Mouse (Mus musculus): ENCODE results near the gene Pakap. TPM values are rescaled to one million over a fixed set of nuclear protein-coding genes. Genes with fewer than 3 reads are reported as not detected.

Pakap gene
- polyA plus RNA-seq, 1 experiment from 2014 or later, result 18.7 TPM

GRCm38 (mm10) chr4:57757997-57758396 is 190.0 kb downstream of the Pakap start:
- Histone ChIP-seq H3K27me3 (ENCODE audit: control insufficient read depth, insufficient read depth, low read length) (no peaks in the 10 kb centered on the region), H3K4me2 (replicated peaks; ENCODE audit: low read depth, low read length) (no peak overlapping the region), H3K36me3 (ENCODE audit: control insufficient read depth, insufficient read depth, low read length) (no peaks in the 10 kb centered on the region), H3K9me3 (ENCODE audit: control insufficient read depth, low read length) (no peaks in the 10 kb centered on the region), H3K27ac (ENCODE audit: low read depth, low read length) (no peak overlapping the region), H3K4me3 (ENCODE audit: low read length) (no peak overlapping the region), H3K4me1 (ENCODE audit: control insufficient read depth, insufficient read depth, low read length) (peaks cover 9% of the 10 kb centered on the region), H3K9ac (ENCODE audit: low read depth, low read length) (no peak overlapping the region)
- WGBS, result 56% methylated on average over 11 of the region's 11 CpGs
- no peak for ATAC-seq (ENCODE audit: low FRiP score, low TSS enrichment)

GRCm38 (mm10) chr4:57762424-57762823 is 194.4 kb downstream of the Pakap start:
- Histone ChIP-seq H3K4me1 (ENCODE audit: control insufficient read depth, insufficient read depth, low read length) (peaks cover 18% of the 10 kb centered on the region), H3K27ac (ENCODE audit: low read depth, low read length) (no peak overlapping the region), H3K9ac (ENCODE audit: low read depth, low read length) (no peak overlapping the region), H3K27me3 (ENCODE audit: control insufficient read depth, insufficient read depth, low read length) (no peaks in the 10 kb centered on the region), H3K4me2 (replicated peaks; ENCODE audit: low read depth, low read length) (no peak overlapping the region), H3K4me3 (ENCODE audit: low read length) (no peak overlapping the region), H3K36me3 (ENCODE audit: control insufficient read depth, insufficient read depth, low read length) (no peaks in the 10 kb centered on the region), H3K9me3 (ENCODE audit: control insufficient read depth, low read length) (no peaks in the 10 kb centered on the region)
- WGBS, result 68% methylated on average over 7 of the region's 7 CpGs
- ATAC-seq (ENCODE audit: low FRiP score, low TSS enrichment), result no peak

- Histone ChIP-seq H3K27ac (ENCODE audit: low read depth, low read length) (no peak overlapping the region), H3K36me3 (ENCODE audit: control insufficient read depth, insufficient read depth, low read length) (no peaks in the 10 kb centered on the region), H3K4me2 (replicated peaks; ENCODE audit: low read depth, low read length) (no peak overlapping the region), H3K9ac (ENCODE audit: low read depth, low read length) (no peak overlapping the region), H3K9me3 (ENCODE audit: control insufficient read depth, low read length) (no peaks in the 10 kb centered on the region), H3K4me3 (ENCODE audit: low read length) (no peak overlapping the region), H3K4me1 (ENCODE audit: control insufficient read depth, insufficient read depth, low read length) (peaks cover 11% of the 10 kb centered on the region), H3K27me3 (ENCODE audit: control insufficient read depth, insufficient read depth, low read length) (no peaks in the 10 kb centered on the region)
- ATAC-seq (ENCODE audit: low FRiP score, low TSS enrichment), result no peak
- 73% methylated on average over 1 of the region's 1 CpGs for WGBS
Measured at GRCm38 (mm10) chr4:57764392-57764791, 196.4 kb downstream of the Pakap start.

- ATAC-seq (ENCODE audit: low FRiP score, low TSS enrichment), result peak; percentile 49; the same call in 1 of the 2 replicates
- WGBS, result 56% methylated on average over 1 of the region's 1 CpGs
- Histone ChIP-seq H3K27me3 (ENCODE audit: control insufficient read depth, insufficient read depth, low read length) (no peaks in the 10 kb centered on the region), H3K4me2 (replicated peaks; ENCODE audit: low read depth, low read length) (no peak overlapping the region), H3K27ac (ENCODE audit: low read depth, low read length) (peak overlapping the region; percentile 38; the same call in 1 of the 2 replicates), H3K4me3 (ENCODE audit: low read length) (no peak overlapping the region), H3K36me3 (ENCODE audit: control insufficient read depth, insufficient read depth, low read length) (no peaks in the 10 kb centered on the region), H3K4me1 (ENCODE audit: control insufficient read depth, insufficient read depth, low read length) (peaks cover 11% of the 10 kb centered on the region), H3K9ac (ENCODE audit: low read depth, low read length) (no peak overlapping the region), H3K9me3 (ENCODE audit: control insufficient read depth, low read length) (no peaks in the 10 kb centered on the region)
Measured at GRCm38 (mm10) chr4:57764926-57765325, 196.9 kb downstream of the Pakap start.

- Histone ChIP-seq H3K4me1 (ENCODE audit: control insufficient read depth, insufficient read depth, low read length) (peaks cover 11% of the 10 kb centered on the region), H3K4me3 (ENCODE audit: low read length) (no peak overlapping the region), H3K36me3 (ENCODE audit: control insufficient read depth, insufficient read depth, low read length) (no peaks in the 10 kb centered on the region), H3K9me3 (ENCODE audit: control insufficient read depth, low read length) (no peaks in the 10 kb centered on the region), H3K9ac (ENCODE audit: low read depth, low read length) (no peak overlapping the region), H3K27me3 (ENCODE audit: control insufficient read depth, insufficient read depth, low read length) (no peaks in the 10 kb centered on the region), H3K27ac (ENCODE audit: low read depth, low read length) (no peak overlapping the region), H3K4me2 (replicated peaks; ENCODE audit: low read depth, low read length) (no peak overlapping the region)
- 33% methylated on average over 4 of the region's 4 CpGs for WGBS
- no peak for ATAC-seq (ENCODE audit: low FRiP score, low TSS enrichment)
Measured at GRCm38 (mm10) chr4:57765806-57766205, 197.8 kb downstream of the Pakap start.

- Histone ChIP-seq H3K4me1 (ENCODE audit: control insufficient read depth, insufficient read depth, low read length) (peaks cover 17% of the 10 kb centered on the region), H3K4me2 (replicated peaks; ENCODE audit: low read depth, low read length) (no peak overlapping the region), H3K4me3 (ENCODE audit: low read length) (no peak overlapping the region), H3K9me3 (ENCODE audit: control insufficient read depth, low read length) (no peaks in the 10 kb centered on the region), H3K27me3 (ENCODE audit: control insufficient read depth, insufficient read depth, low read length) (no peaks in the 10 kb centered on the region), H3K36me3 (ENCODE audit: control insufficient read depth, insufficient read depth, low read length) (no peaks in the 10 kb centered on the region), H3K27ac (ENCODE audit: low read depth, low read length) (no peak overlapping the region), H3K9ac (ENCODE audit: low read depth, low read length) (no peak overlapping the region)
- ATAC-seq (ENCODE audit: low FRiP score, low TSS enrichment), result no peak
- 52% methylated on average over 3 of the region's 3 CpGs for WGBS
Measured at GRCm38 (mm10) chr4:57769007-57769406, 201.0 kb downstream of the Pakap start.

GRCm38 (mm10) chr4:57770185-57770823 is 202.3 kb downstream of the Pakap start:
- WGBS, result 82% methylated on average over 4 of the region's 4 CpGs
- Histone ChIP-seq H3K27ac (ENCODE audit: low read depth, low read length) (no peak overlapping the region), H3K4me3 (ENCODE audit: low read length) (no peak overlapping the region), H3K4me2 (replicated peaks; ENCODE audit: low read depth, low read length) (no peak overlapping the region), H3K9ac (ENCODE audit: low read depth, low read length) (no peak overlapping the region), H3K27me3 (ENCODE audit: control insufficient read depth, insufficient read depth, low read length) (no peaks in the 10 kb centered on the region), H3K36me3 (ENCODE audit: control insufficient read depth, insufficient read depth, low read length) (no peaks in the 10 kb centered on the region), H3K4me1 (ENCODE audit: control insufficient read depth, insufficient read depth, low read length) (peaks cover 11% of the 10 kb centered on the region), H3K9me3 (ENCODE audit: control insufficient read depth, low read length) (no peaks in the 10 kb centered on the region)
- ATAC-seq (ENCODE audit: low FRiP score, low TSS enrichment), result no peak

- no peaks in the 10 kb centered on the region for H3K27me3 ChIP-seq (ENCODE audit: control insufficient read depth, insufficient read depth, low read length)
- H3K9me3 ChIP-seq (ENCODE audit: control insufficient read depth, low read length), result no peaks in the 10 kb centered on the region
- ATAC-seq (ENCODE audit: low FRiP score, low TSS enrichment), result no peak; the same call in 1 of the 2 replicates
- WGBS, result 91% methylated on average over 2 of the region's 2 CpGs
- H3K4me1 ChIP-seq (ENCODE audit: control insufficient read depth, insufficient read depth, low read length), result peaks cover 6% of the 10 kb centered on the region
- no peak overlapping the region for H3K4me3 ChIP-seq (ENCODE audit: low read length)
- H3K36me3 ChIP-seq (ENCODE audit: control insufficient read depth, insufficient read depth, low read length), result no peaks in the 10 kb centered on the region
- no peak overlapping the region for H3K27ac ChIP-seq (ENCODE audit: low read depth, low read length)
- H3K4me2 ChIP-seq (replicated peaks; ENCODE audit: low read depth, low read length), result no peak overlapping the region
- no peak overlapping the region for H3K9ac ChIP-seq (ENCODE audit: low read depth, low read length)
Measured at GRCm38 (mm10) chr4:57771558-57772219, 203.7 kb downstream of the Pakap start.

GRCm38 (mm10) chr4:57772851-57773510 is 205.0 kb downstream of the Pakap start:
- H3K27me3 ChIP-seq (ENCODE audit: control insufficient read depth, insufficient read depth, low read length), result no peaks in the 10 kb centered on the region
- peak overlapping the region; percentile 51; the same call in 1 of the 2 replicates for H3K27ac ChIP-seq (ENCODE audit: low read depth, low read length)

More at GRCm38 (mm10) chr4:57772851-57773510, 205.0 kb downstream of the Pakap start:
- no peak for ATAC-seq (ENCODE audit: low FRiP score, low TSS enrichment)
- H3K9me3 ChIP-seq (ENCODE audit: control insufficient read depth, low read length), result no peaks in the 10 kb centered on the region
- WGBS, result 44% methylated on average over 11 of the region's 11 CpGs
- no peaks in the 10 kb centered on the region for H3K36me3 ChIP-seq (ENCODE audit: control insufficient read depth, insufficient read depth, low read length)
- H3K4me1 ChIP-seq (ENCODE audit: control insufficient read depth, insufficient read depth, low read length), result peaks cover 6% of the 10 kb centered on the region
- no peak overlapping the region for H3K4me3 ChIP-seq (ENCODE audit: low read length)
- no peak overlapping the region for H3K9ac ChIP-seq (ENCODE audit: low read depth, low read length)
- no peak overlapping the region for H3K4me2 ChIP-seq (replicated peaks; ENCODE audit: low read depth, low read length)

Data from kidney, embryonic 14.5 days (tissue).